Mouse (Mus musculus): Measurements from ENCODE around the gene Gabarapl2. TPM values are rescaled to one million over a fixed set of nuclear protein-coding genes. Genes with fewer than 3 reads are reported as not detected.

Gene Gabarapl2
- polyA plus RNA-seq, 1 experiment: 58.2 TPM

GRCm38 (mm10) chr8:111963546-111963945 is 23.0 kb downstream of the Gabarapl2 start:
- WGBS: 90% methylated on average over 4 of the region's 4 CpGs

GRCm38 (mm10) chr8:111964351-111964750 is 23.8 kb downstream of the Gabarapl2 start:
- no peak for DNase-seq
- WGBS: 51% methylated on average over 5 of the region's 5 CpGs
- TF ChIP-seq CTCF (IDR thresholded peaks at IDR 0.05; ENCODE audit: insufficient read depth, low read length): no peak
- no peak for TF ChIP-seq POLR2A (IDR thresholded peaks at IDR 0.05; ENCODE audit: borderline replicate concordance, extremely low read depth, low read depth, low read length)
- Histone ChIP-seq H3K4me3 (replicated peaks; ENCODE audit: extremely low read depth, low read depth, low read length) (no peak overlapping the region), H3K4me1 (ENCODE audit: control insufficient read depth, insufficient read depth, low read length) (no peaks in the 10 kb centered on the region)

More at GRCm38 (mm10) chr8:111963546-111963945, 23.0 kb downstream of the Gabarapl2 start:
- DNase-seq: no peak
- no peak overlapping the region for H3K4me3 ChIP-seq (replicated peaks; ENCODE audit: extremely low read depth, low read depth, low read length)
- no peaks in the 10 kb centered on the region for H3K4me1 ChIP-seq (ENCODE audit: control insufficient read depth, insufficient read depth, low read length)
- TF ChIP-seq POLR2A (IDR thresholded peaks at IDR 0.05; ENCODE audit: borderline replicate concordance, extremely low read depth, low read depth, low read length) (no peak), CTCF (IDR thresholded peaks at IDR 0.05; ENCODE audit: insufficient read depth, low read length) (no peak)

DNA sequence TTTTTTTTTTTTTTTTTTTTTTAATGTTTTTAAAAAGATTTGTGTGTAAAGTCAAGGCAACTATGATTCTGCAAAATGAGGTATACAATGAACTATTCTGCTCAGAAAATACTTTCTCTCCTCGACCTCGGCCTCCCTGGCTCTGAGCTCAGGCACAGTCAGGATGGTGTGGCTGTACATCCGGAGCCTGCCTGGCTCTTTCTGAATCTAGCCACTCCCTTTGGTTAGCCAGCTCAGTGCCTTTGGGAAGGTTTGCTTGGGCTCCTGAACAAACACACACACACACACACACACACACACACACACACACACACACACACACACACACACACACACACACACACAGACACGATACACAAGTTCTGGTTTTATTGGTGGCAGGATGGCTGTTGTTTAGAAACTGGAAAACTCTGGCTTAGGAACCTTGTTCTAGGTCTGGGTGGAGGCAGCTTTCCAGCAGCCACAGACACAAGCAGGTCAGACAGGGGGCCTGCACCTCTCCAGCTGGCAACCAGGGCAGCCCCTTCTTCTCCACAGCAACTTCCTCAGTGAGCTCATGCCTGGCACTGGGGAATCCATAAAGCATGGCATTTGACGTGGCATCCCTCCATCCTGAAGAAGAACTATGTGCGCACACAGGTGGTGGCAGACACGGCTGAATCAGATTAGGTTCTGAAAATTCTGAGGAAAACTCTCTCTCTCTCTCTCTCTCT is 24.5 kb downstream of the Gabarapl2 start:
- no peak for DNase-seq
- 64% methylated on average over 7 of the region's 7 CpGs for WGBS
- TF ChIP-seq POLR2A (IDR thresholded peaks at IDR 0.05; ENCODE audit: borderline replicate concordance, extremely low read depth, low read depth, low read length) (no peak), CTCF (IDR thresholded peaks at IDR 0.05; ENCODE audit: insufficient read depth, low read length) (no peak)
- Histone ChIP-seq H3K4me1 (ENCODE audit: control insufficient read depth, insufficient read depth, low read length) (no peaks in the 10 kb centered on the region), H3K4me3 (replicated peaks; ENCODE audit: extremely low read depth, low read depth, low read length) (no peak overlapping the region)

GRCm38 (mm10) chr8:111967246-111967870 is 26.9 kb downstream of the Gabarapl2 start:
- WGBS: 78% methylated on average over 5 of the region's 5 CpGs
- no peak for TF ChIP-seq POLR2A (IDR thresholded peaks at IDR 0.05; ENCODE audit: borderline replicate concordance, extremely low read depth, low read depth, low read length)
- no peak for TF ChIP-seq CTCF (IDR thresholded peaks at IDR 0.05; ENCODE audit: insufficient read depth, low read length)
- no peaks in the 10 kb centered on the region for H3K4me1 ChIP-seq (ENCODE audit: control insufficient read depth, insufficient read depth, low read length)
- DNase-seq: no peak
- no peak overlapping the region for H3K4me3 ChIP-seq (replicated peaks; ENCODE audit: extremely low read depth, low read depth, low read length)

DNA sequence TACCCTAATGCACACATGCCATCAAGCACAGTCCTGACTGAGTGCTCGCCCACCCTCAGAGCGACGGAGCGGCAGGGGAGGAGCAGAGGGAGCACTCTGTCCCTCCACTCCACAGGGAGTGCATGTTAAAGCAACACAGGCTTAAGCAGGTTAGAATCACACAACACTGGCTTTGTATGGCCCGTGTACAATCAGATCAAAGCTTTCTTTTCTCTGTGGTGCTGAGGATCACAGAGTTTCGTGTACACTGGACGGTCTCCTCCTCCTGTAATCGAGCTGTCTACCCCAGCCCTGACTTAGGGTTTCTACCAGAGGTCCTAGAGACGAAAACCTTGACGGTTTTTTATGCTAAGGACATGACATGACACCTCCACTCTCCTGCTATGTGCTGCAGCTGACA is 28.0 kb downstream of the Gabarapl2 start:
- H3K4me3 ChIP-seq (replicated peaks; ENCODE audit: extremely low read depth, low read depth, low read length): no peak overlapping the region
- no peak for DNase-seq
- TF ChIP-seq POLR2A (IDR thresholded peaks at IDR 0.05; ENCODE audit: borderline replicate concordance, extremely low read depth, low read depth, low read length) (no peak), CTCF (IDR thresholded peaks at IDR 0.05; ENCODE audit: insufficient read depth, low read length) (no peak)
- 86% methylated on average over 10 of the region's 10 CpGs for WGBS
- no peaks in the 10 kb centered on the region for H3K4me1 ChIP-seq (ENCODE audit: control insufficient read depth, insufficient read depth, low read length)

GRCm38 (mm10) chr8:111968991-111969390 is 28.5 kb downstream of the Gabarapl2 start:
- H3K4me1 ChIP-seq (ENCODE audit: control insufficient read depth, insufficient read depth, low read length): no peaks in the 10 kb centered on the region
- TF ChIP-seq CTCF (IDR thresholded peaks at IDR 0.05; ENCODE audit: insufficient read depth, low read length) (no peak), POLR2A (IDR thresholded peaks at IDR 0.05; ENCODE audit: borderline replicate concordance, extremely low read depth, low read depth, low read length) (no peak)
- no peak overlapping the region for H3K4me3 ChIP-seq (replicated peaks; ENCODE audit: extremely low read depth, low read depth, low read length)
- WGBS: 57% methylated on average over 5 of the region's 5 CpGs
- DNase-seq: no peak

- H3K4me1 ChIP-seq (ENCODE audit: control insufficient read depth, insufficient read depth, low read length): no peaks in the 10 kb centered on the region
- WGBS: 92% methylated on average over 12 of the region's 12 CpGs
- no peak for DNase-seq
- TF ChIP-seq POLR2A (IDR thresholded peaks at IDR 0.05; ENCODE audit: borderline replicate concordance, extremely low read depth, low read depth, low read length) (no peak), CTCF (IDR thresholded peaks at IDR 0.05; ENCODE audit: insufficient read depth, low read length) (no peak)
- H3K4me3 ChIP-seq (replicated peaks; ENCODE audit: extremely low read depth, low read depth, low read length): no peak overlapping the region
Measured at GRCm38 (mm10) chr8:111974138-111974537, 33.6 kb downstream of the Gabarapl2 start.

DNA sequence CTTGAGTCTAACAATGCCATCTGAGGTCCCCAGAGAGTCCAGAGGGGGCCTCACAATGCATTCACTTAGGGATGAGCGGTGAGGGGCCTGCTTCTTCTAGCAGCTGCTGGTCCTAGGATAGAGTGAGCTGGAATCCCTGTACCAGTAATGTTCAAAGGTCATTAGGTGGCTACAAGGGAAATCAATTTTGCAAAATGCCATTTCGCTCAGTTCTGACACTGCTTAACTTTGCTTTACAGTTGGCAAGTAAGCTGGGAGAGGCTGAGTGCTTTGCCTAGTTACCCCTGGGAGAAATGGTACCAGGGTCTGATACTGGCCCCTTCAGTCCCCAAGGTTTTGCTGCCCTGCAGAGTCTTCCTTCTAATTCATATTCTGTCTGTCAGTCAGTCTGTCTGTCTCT is 35.2 kb downstream of the Gabarapl2 start:
- WGBS: 97% methylated on average over 2 of the region's 2 CpGs
- TF ChIP-seq POLR2A (IDR thresholded peaks at IDR 0.05; ENCODE audit: borderline replicate concordance, extremely low read depth, low read depth, low read length) (no peak), CTCF (IDR thresholded peaks at IDR 0.05; ENCODE audit: insufficient read depth, low read length) (no peak)
- Histone ChIP-seq H3K4me3 (replicated peaks; ENCODE audit: extremely low read depth, low read depth, low read length) (no peak overlapping the region), H3K4me1 (ENCODE audit: control insufficient read depth, insufficient read depth, low read length) (no peaks in the 10 kb centered on the region)
- no peak for DNase-seq

- DNase-seq: no peak
- TF ChIP-seq POLR2A (IDR thresholded peaks at IDR 0.05; ENCODE audit: borderline replicate concordance, extremely low read depth, low read depth, low read length): no peak
- no peak for TF ChIP-seq CTCF (IDR thresholded peaks at IDR 0.05; ENCODE audit: insufficient read depth, low read length)
- H3K4me3 ChIP-seq (replicated peaks; ENCODE audit: extremely low read depth, low read depth, low read length): no peak overlapping the region
- 61% methylated on average over 2 of the region's 2 CpGs for WGBS
- H3K4me1 ChIP-seq (ENCODE audit: control insufficient read depth, insufficient read depth, low read length): no peaks in the 10 kb centered on the region
Measured at GRCm38 (mm10) chr8:111976326-111976725, 35.8 kb downstream of the Gabarapl2 start.

DNA sequence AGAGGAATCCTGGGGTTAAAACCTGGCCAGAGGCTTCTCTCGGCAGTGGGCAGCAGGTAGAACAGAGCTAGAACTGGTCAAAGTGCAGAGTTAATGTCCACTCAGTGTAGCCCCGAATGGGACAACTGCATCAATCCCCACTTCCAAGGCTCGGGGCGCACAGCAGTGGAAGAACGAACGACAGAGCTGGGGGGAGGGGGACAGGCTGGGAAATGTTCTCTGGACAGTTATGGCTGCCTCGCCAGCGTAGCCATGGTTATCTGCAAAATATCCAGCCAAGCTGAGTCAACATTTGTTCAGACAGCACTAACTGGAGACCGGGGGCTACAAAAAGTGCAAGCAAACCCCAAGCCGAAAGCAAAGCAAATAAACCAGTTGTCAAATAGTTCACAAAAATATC is 37.6 kb downstream of the Gabarapl2 start:
- no peak for DNase-seq
- WGBS: 76% methylated on average over 10 of the region's 10 CpGs
- TF ChIP-seq CTCF (IDR thresholded peaks at IDR 0.05; ENCODE audit: insufficient read depth, low read length) (no peak), POLR2A (IDR thresholded peaks at IDR 0.05; ENCODE audit: borderline replicate concordance, extremely low read depth, low read depth, low read length) (no peak)
- Histone ChIP-seq H3K4me3 (replicated peaks; ENCODE audit: extremely low read depth, low read depth, low read length) (no peak overlapping the region), H3K4me1 (ENCODE audit: control insufficient read depth, insufficient read depth, low read length) (no peaks in the 10 kb centered on the region)
